Mouse (Mus musculus) layer of hippocampus, adult 8-10 months (tissue): Measurements from ENCODE around the gene Saa3. TPM values are rescaled to one million over a fixed set of nuclear protein-coding genes. Genes with fewer than 3 reads are reported as not detected.
"Not testable (repeated sequence)": the region's sequence is repeated elsewhere in the genome, so short reads cannot be mapped to it uniquely, and the experiment has no call there.

ENCODE experiments used
- DNase-seq, 2 experiments: peaks; one replicate each; pipeline ENCODE4 v3.0.0; 2022; ENCODE audit warnings: low spot score in 2 of 2
- total RNA-seq, 4 experiments: library from RNA; stranded (reverse); gene quantifications; 2 replicates each; pipeline ENCODE4 v1.2.4; 2022

The Saa3 gene
- total RNA-seq, 4 experiments from 2014 or later, result not detected

DNA sequence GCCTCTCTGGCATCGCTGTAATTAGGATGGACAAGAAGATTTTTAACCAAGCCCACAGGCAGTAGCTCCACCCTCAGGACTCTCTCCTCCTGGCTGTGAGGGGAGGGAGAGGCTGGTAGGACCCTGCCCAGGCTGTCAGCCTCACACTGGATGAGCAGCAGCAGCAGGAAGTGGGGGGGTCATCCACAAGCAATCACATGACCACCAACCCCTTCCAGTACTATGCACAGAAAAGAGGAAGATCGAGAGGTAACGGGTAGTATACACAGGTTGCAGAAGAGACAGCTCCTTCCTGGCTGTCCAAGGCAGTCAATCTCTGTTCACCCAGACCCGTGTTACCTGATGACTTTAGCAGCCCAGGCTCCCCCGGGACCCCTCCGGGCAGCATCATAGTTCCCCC is 3.2 kb downstream of the Saa3 start:
- no peak for DNase-seq

DNA sequence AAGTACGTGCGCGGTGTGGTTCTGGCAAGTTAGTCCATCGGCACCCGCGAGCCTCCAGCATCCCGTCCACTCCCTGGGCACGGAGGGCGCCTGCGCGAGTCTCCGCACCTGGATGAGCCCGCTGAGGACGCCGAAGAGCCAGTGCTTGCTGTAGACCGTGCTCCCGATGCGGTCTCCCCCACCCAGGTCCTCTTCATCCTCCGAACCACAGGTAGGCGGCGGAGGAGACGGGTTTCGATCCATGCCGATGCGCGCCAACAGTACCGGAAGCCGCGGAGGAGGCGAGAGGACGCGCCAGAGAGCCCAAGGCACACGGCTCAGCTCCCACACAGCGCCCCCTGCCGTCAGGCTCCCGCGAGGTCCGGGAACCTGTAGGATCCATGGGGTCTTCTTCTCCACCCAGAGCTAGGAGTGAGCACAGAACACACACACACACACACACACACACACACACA is 5.1 kb downstream of the Saa3 start, which contains the start of gene Saal1:
TSS of gene Saal1 (minus strand) at position 291 of the 455 bp plus-strand sequence.
- DNase-seq, result peak; percentile 39 to 73

DNA sequence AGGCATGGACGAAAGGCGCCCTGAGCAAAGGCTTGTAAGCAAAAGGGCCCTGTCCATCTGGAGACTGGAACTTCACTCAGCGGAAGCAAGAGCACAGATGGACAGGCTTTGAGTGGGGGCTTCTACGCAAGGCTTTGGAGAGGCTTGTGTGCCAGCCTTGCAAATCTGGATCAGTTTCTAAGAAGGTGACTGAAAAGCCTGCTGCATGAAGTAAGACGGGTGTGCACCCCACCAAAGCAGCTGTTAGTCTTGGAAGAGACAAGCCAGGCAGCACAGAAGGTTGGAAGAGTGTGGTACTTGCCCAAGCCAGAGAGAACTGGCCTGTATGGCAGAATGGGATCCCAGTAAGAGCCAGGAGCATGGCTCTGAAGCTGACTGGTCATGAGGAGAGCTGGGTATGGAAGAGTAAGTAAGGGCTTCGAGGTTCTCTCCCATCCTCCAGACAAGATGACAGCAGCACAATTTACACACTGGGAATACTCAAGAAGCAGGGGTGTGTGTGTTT is 14.9 kb downstream of the Saa3 start:
- DNase-seq, result no peak

DNA sequence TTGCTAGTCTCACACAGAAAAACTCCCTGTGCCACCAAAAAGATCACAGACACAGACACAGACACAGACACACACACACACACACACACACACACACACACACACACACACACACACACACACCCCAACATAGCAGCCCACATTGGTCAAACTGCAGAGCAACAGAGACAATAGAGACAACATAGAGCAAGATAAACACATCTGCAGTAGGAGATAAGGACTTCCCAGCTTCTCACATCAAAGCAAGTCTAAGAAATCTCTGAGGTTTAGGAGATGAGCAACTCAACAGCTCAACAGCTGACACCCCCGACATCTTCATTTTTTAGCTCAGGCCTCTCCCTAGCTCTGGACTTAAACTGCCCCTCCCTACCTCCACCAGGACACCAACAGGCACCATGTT is 18.7 kb downstream of the Saa3 start:
- no peak for DNase-seq

DNA sequence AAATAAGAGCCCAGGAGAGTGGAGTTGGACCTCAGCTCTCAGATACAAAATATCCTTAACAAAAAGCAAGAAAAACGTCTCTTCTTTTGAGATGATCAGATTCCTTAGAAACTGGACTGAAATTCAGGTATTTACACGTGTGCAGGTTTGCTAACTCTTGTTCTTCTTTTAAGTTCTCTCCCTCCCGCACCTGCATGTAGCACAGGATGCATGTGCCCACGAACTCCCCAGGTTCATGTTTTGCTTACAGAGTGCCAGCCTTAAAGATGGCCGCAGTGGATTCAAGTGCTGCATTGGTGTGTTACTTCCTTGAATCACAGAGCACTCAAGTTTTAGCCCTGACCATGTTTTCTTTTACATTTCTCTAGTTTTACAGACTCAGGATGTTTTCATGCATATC is 28.7 kb downstream of the Saa3 start:
- no peak for DNase-seq

DNA sequence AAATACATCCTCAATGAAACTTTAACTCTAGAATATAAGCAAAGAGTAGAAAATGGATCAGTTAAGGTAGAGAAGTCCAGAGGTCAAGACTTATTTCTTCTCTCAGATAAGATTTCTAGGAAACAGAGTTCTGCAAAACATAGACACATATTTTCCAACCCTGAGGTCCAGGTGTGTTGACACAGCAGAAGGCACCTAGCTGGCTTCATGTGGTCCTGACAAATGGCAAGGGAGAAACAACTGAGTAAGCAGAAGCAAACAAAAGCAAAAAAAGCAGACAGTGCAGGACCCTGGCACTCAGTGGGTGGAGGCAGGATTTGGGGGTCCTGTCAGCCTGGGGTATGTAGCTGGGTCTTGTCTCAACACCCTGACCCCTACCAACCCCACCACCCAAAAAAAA is 34.8 kb downstream of the Saa3 start:
- DNase-seq, result no peak

DNA sequence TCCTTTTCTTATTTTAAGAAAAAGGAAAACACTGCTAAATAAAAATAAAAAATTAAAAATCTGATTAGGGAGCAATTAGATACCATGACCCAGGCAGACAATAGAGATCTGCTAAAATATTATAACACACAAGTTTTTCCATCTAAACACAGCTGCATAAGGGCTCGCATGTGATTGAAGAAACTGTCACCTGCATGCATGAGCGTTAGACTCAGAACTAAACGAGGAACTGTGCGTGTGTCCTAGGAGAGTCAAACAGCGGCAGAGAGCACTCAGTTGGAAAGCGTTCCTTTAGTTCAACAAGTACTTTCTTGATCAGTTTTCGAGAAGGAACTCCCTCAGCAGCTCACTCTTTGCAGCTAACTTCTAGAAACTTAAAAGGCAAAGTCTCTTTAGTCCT is 36.5 kb downstream of the Saa3 start:
- DNase-seq, result not testable (repeated sequence)

DNA sequence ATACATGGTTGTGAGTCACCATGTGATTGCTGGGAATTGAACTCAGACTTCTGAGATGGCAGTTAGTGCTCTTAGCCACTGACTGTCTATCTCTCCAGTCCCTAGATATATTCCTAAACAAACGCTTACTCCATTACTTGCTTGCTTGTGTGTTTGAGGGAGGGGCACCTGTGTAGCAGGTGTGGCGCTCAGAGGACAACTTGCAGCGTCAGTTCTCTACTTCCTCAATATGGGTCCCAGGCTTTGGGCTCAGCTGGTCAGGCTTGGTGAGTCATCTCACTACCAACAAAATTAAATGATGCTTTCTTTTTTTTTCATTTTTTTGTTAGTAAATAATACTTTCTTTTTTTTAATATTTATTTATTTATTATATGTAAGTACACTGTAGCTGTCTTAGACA is 37.1 kb downstream of the Saa3 start:
- no peak for DNase-seq

DNA sequence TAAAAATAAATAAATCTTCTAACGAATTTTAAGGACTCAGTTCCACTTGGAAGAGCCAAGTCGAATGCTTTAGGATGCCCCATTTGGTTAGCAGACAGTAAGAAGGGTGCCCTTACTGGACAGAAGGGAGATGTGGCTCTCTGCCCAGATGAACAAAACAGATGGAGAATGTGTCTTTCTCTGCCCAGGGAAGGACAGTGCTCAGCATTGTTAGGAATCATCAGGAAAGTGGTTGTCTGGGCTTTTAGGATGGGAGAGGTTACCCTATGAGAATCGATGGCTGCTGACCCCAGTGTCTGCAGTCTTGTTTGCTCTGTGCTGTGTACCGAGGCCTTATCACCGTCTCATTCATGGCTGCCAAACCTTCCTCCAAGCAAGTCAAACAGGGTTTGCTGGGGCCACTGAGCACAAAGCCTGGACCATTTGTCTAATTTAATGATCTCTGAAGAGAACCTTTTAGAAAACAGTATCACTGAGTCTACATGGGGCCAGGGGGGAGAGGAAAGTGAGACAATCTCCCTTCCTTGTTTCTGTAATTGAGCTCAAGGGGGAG is 38.6 kb downstream of the Saa3 start:
- no peak for DNase-seq

DNA sequence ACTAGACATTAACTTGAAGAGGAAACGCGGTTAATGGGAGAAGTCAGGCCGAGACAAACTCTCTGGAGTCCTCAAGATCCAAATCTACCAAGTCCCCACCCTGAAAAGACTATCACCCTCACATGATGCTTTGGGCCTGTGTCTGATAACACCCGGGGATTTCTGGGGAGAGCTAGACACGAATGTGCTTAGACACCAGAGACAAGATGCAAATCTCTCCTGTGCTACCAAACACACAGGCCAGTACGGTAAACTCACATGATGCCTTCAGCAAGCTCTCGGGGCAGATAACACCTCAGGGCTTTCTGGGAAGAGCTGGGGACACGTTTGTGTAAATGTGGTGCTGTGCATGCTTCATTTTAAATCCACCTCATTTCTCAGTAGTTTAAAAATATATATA is 39.6 kb downstream of the Saa3 start:
- DNase-seq, result no peak

DNA sequence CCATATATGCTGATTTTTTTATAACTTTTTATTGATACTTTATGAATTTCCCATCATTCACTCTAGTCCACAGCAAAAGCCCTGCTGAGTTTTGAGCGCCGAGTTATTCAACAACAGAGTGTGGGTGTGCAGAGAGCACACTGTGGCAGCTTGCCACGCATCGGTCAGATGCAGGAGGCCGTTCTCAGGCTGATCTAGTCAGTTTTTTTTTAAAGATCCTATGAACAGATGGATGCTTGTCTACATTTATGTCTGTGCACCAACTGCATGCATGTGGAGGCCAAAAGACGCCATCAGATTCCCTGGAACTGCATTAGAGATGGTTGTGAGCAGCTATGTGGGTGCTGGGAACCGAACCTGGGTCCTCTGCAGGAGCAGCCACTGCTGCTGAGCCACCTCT is 40.4 kb downstream of the Saa3 start:
- peak; percentile 26 to 49 for DNase-seq

DNA sequence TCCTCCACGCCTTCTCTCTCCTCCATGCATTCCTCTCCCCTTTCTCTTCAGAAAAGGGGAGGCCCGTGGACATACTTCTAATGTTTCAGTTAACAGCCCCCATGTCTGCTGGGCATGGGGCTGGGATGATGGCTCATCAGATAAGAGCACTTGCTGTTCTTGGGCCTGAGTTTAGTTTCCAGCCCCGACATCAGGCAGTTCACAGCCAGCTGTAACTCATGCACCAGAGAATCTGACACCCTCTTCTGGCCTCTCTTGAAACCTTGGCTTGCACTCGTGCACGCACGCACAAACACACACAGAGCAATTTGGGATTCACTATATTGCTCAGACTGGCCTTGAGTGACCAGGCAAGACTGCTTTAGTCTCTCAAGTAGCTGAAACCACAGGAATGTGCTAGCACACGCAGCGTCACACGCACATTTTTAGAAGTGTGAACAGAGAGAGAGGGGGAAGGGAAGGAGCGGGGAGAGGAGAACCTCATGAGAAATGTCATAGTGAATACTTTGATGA is 43.3 kb downstream of the Saa3 start, which contains the start of gene Tph1:
TSS of gene Tph1 (minus strand) at position 378 of the 513 bp plus-strand sequence.
- no peak for DNase-seq

DNA sequence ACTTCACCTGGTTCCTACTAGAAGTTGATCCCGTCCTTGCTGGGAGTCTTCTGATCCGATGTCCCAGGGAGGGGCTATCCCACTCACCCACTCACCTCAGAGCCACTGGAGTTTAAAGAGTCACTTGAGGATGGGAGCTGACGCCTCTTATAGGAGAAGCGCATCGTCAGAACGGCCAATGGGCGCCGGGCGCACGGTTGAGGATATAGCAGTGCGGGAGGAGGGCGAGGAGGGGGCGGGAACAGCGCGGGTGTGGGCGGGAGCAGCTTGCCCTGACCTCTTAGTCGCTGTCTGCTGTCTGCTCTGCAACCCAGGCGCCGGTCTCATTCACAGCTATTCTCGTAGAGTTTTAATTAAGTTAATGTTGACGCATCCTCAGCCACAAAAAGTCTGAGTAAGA is 48.2 kb downstream of the Saa3 start:
- DNase-seq, result no peak

DNA sequence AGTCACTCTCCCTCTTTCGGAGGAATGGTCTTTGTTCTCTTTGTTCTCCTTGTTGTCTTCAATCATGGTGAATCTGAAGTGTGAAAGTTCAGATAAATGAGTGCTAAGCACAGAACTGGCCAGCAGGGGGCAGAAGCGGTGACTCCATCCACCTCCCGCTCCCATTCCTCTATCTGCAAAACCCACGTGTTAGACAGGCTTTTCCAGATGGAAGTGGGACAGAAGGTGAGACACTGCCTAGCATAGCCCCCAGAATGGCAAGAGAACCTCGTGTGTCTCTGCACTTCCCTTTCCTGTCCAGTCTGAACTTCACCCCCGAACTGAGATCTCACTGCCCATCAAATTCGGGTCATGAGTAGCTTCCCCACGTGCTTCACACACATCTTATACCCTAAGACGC is 50.3 kb downstream of the Saa3 start:
- DNase-seq, result no peak

Other genes with a start within 250 kb of the Saa3 start
- gene Sergef, start 75.9 kb downstream of the Saa3 start, total RNA-seq, result 10 to 100 TPM; 47.2 to 59.9 (median 51.2) TPM
- 1 to 10 TPM in 1 of 4 experiments, under 1 TPM in 1, not detected in 2; 0.25 to 2.3 TPM for gene Tph1, start 43.2 kb downstream of the Saa3 start, total RNA-seq
- 10 to 100 TPM; 10.8 to 12.7 (median 11.2) TPM for gene Saal1, start 5.0 kb downstream of the Saa3 start, total RNA-seq
- not detected for gene Saa4, start 16.9 kb upstream of the Saa3 start, total RNA-seq
- gene Saa1, start 27.3 kb upstream of the Saa3 start, total RNA-seq, result not detected
- gene Saa2, start 36.1 kb upstream of the Saa3 start, total RNA-seq, result not detected
- 10 to 100 TPM; 15.9 to 22.1 (median 17.5) TPM for gene Hps5, start 80.4 kb upstream of the Saa3 start, total RNA-seq
- gene Gtf2h1, start 80.4 kb upstream of the Saa3 start, total RNA-seq, result 10 to 100 TPM; 34.4 to 40.6 (median 36.0) TPM
- gene Ldha, start 125.8 kb upstream of the Saa3 start, total RNA-seq, result 100 to 1,000 TPM; 286 to 315 (median 301) TPM
- not detected for gene Ldhc, start 145.5 kb upstream of the Saa3 start, total RNA-seq
- gene Tsg101, start 204.3 kb upstream of the Saa3 start, total RNA-seq, result 10 to 100 TPM; 60.2 to 74.6 (median 67.6) TPM
- gene Uevld, start 242.8 kb upstream of the Saa3 start, total RNA-seq, result 10 to 100 TPM; 12.3 to 24.1 (median 17.4) TPM